Mouse (Mus musculus) intestine, postnatal 0 days (tissue): ENCODE measurements around the gene Tnfsf12. TPM values are rescaled to one million over a fixed set of nuclear protein-coding genes. Genes with fewer than 3 reads are reported as not detected.
A peak's percentile ranks its signal among the peaks of the same experiment; 100 is the strongest.

Experiments used
- ATAC-seq: fragments of 200-750 bp; cut with Nextera tagmentation; 2 replicates; pipeline ENCODE4 v1.8.0; 2017; ENCODE audit warnings: mild to moderate bottlenecking, moderate TSS enrichment, moderate library complexity
- H3K27ac ChIP-seq: fragments of 300-500 bp; sonication (generic); 2 replicates; pipeline ENCODE4 v1.5.1; 2014; ENCODE audit warnings: mild to moderate bottlenecking, low read depth, low read length, moderate library complexity
- H3K27me3 ChIP-seq: fragments of 300-500 bp; sonication (generic); replicated peaks from 2 replicates; pipeline ENCODE4 v1.6.1; 2014; ENCODE audit warnings: low read length, mixed read lengths; ENCODE audit not compliant: control insufficient read depth, insufficient read depth
- H3K36me3 ChIP-seq: fragments of 300-500 bp; sonication (generic); 2 replicates; pipeline ENCODE4 v1.6.1; 2014; ENCODE audit warnings: mild to moderate bottlenecking, moderate library complexity; ENCODE audit not compliant: control insufficient read depth, insufficient read depth
- H3K4me1 ChIP-seq: fragments of 300-500 bp; sonication (generic); replicated peaks from 2 replicates; pipeline ENCODE4 v1.6.1; 2014; ENCODE audit warnings: antibody characterized with exemption, low read length, mixed read lengths; ENCODE audit not compliant: control insufficient read depth, insufficient read depth
- H3K4me2 ChIP-seq: fragments of 300-500 bp; sonication (generic); replicated peaks from 2 replicates; pipeline ENCODE4 v1.6.1; 2014; ENCODE audit warnings: low read depth, mild to moderate bottlenecking, moderate library complexity
- H3K4me3 ChIP-seq: fragments of 300-500 bp; sonication (generic); 2 replicates; pipeline ENCODE4 v1.5.1; 2014; ENCODE audit warnings: low read depth, low read length
- H3K9ac ChIP-seq: fragments of 300-500 bp; sonication (generic); 2 replicates; pipeline ENCODE4 v1.6.1; 2014; ENCODE audit warnings: mild to moderate bottlenecking, low read depth, low read length
- H3K9me3 ChIP-seq: fragments of 300-500 bp; sonication (generic); 2 replicates; pipeline ENCODE4 v1.6.1; 2016; ENCODE audit warnings: mixed run types; ENCODE audit not compliant: control insufficient read depth
- CTCF ChIP-seq: sonication (generic); IDR thresholded peaks from 2 replicates; pipeline ENCODE4 v1.5.1; 2016; ENCODE audit warnings: low read depth, mild to moderate bottlenecking, control low read depth, antibody characterized with exemption, moderate library complexity
- WGBS: fragments of 180-500 bp; shearing (Covaris S2); extraction: QIAGEN DNeasy Blood & Tissue Kit; methylation state at CpG from one replicate; pipeline ENCODE4 v1.1.7; 2014; 5-methylcytosine and 5-hydroxymethylcytosine counted together
- polyA plus RNA-seq: library from polyadenylated mRNA; unstranded; fragments of >200 nt; fragmentation: Nextera tagmentation; extraction: Ambion mirVana; gene quantifications from 2 replicates; pipeline ENCODE4 v1.2.1, GENCODE M21; 2015

The Tnfsf12 gene
- polyA plus RNA-seq, 1 experiment from 2014 or later: 7.2 TPM

GRCm38 (mm10) chr11:69680136-69680855 lies 15.4 kb downstream of the Tnfsf12 start:
- H3K9ac ChIP-seq: no peak overlapping the region; the same call in 1 of the 2 replicates
- TF ChIP-seq CTCF: no peak
- H3K36me3 ChIP-seq: peaks cover 34% of the 10 kb centered on the region
- ATAC-seq: no peak
- peaks cover 4% of the 10 kb centered on the region; the same call in 1 of the 2 replicates for H3K4me1 ChIP-seq
- 89% methylated on average over 30 of the region's 30 CpGs for WGBS
- no peak overlapping the region for H3K27ac ChIP-seq
- H3K9me3 ChIP-seq: no peaks in the 10 kb centered on the region
- peak overlapping the region; percentile 82 for H3K4me2 ChIP-seq
- peak overlapping the region; percentile 92; the same call in 1 of the 2 replicates for H3K4me3 ChIP-seq
- H3K27me3 ChIP-seq: no peaks in the 10 kb centered on the region

GRCm38 (mm10) chr11:69679144-69679543 lies 16.5 kb downstream of the Tnfsf12 start:
- H3K4me1 ChIP-seq: 0 out of 2 replicates have a peak, but pooled peaks cover 3% of the 10 kb centered on the region
- no peak for ATAC-seq
- WGBS: 90% methylated on average over 2 of the region's 2 CpGs
- H3K36me3 ChIP-seq: peaks cover 46% of the 10 kb centered on the region
- TF ChIP-seq CTCF: no peak
- no peaks in the 10 kb centered on the region for H3K27me3 ChIP-seq
- H3K4me2 ChIP-seq: no peak overlapping the region
- no peak overlapping the region for H3K27ac ChIP-seq
- no peak overlapping the region for H3K4me3 ChIP-seq
- H3K9me3 ChIP-seq: no peaks in the 10 kb centered on the region
- no peak overlapping the region for H3K9ac ChIP-seq

GRCm38 (mm10) chr11:69672211-69672706 lies 23.4 kb downstream of the Tnfsf12 start, which contains the start of gene Eif4a1:
Gene Eif4a1 (minus strand): TSS chr11:69672423.
- peak within 1 kb of the TSS; percentile 99 for H3K27ac ChIP-seq
- H3K27me3 ChIP-seq: no peaks in the 10 kb centered on the region
- H3K36me3 ChIP-seq: peaks cover 72% of the 10 kb centered on the region
- WGBS: under 1% methylated on average over 36 of the region's 36 CpGs
- H3K9me3 ChIP-seq: no peaks in the 10 kb centered on the region
- peak; percentile 95 for ATAC-seq
- no peak for TF ChIP-seq CTCF
- H3K4me3 ChIP-seq: peak within 1 kb of the TSS; percentile 99
- peak within 1 kb of the TSS; percentile 99 for H3K9ac ChIP-seq
- H3K4me2 ChIP-seq: peak within 1 kb of the TSS; percentile 73
- H3K4me1 ChIP-seq: peaks cover 4% of the 10 kb centered on the region; the same call in 1 of the 2 replicates

DNA sequence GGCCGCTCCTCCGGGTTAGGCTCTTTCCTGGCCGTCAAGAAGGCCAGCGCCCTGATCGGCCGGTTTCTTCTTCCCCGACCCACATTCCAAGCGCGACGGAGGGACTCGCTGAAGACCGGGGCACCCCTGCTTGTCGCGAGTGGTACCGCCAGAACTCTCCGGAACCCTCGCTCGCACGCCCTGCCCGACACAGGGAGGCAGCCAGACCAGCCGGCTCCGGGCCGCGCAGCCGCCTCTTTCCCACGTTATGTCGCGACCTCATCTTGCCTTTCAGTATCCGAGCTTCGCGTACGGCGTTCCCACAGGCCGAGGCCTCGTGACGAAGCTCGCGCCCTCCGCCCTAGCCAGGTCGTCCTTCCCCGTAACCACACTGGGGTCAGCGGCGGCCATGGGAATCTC lies 23.9 kb downstream of the Tnfsf12 start:
- H3K36me3 ChIP-seq: peaks cover 70% of the 10 kb centered on the region
- H3K27me3 ChIP-seq: no peaks in the 10 kb centered on the region
- peak overlapping the region; percentile 73 for H3K4me2 ChIP-seq
- peak overlapping the region; percentile 99 for H3K27ac ChIP-seq
- peak overlapping the region; percentile 99 for H3K9ac ChIP-seq
- peaks cover 4% of the 10 kb centered on the region; the same call in 1 of the 2 replicates for H3K4me1 ChIP-seq
- peak; percentile 7; the same call in 1 of the 2 replicates for ATAC-seq
- H3K9me3 ChIP-seq: no peaks in the 10 kb centered on the region
- H3K4me3 ChIP-seq: peak overlapping the region; percentile 99
- TF ChIP-seq CTCF: no peak
- WGBS: under 1% methylated on average over 43 of the region's 43 CpGs

DNA sequence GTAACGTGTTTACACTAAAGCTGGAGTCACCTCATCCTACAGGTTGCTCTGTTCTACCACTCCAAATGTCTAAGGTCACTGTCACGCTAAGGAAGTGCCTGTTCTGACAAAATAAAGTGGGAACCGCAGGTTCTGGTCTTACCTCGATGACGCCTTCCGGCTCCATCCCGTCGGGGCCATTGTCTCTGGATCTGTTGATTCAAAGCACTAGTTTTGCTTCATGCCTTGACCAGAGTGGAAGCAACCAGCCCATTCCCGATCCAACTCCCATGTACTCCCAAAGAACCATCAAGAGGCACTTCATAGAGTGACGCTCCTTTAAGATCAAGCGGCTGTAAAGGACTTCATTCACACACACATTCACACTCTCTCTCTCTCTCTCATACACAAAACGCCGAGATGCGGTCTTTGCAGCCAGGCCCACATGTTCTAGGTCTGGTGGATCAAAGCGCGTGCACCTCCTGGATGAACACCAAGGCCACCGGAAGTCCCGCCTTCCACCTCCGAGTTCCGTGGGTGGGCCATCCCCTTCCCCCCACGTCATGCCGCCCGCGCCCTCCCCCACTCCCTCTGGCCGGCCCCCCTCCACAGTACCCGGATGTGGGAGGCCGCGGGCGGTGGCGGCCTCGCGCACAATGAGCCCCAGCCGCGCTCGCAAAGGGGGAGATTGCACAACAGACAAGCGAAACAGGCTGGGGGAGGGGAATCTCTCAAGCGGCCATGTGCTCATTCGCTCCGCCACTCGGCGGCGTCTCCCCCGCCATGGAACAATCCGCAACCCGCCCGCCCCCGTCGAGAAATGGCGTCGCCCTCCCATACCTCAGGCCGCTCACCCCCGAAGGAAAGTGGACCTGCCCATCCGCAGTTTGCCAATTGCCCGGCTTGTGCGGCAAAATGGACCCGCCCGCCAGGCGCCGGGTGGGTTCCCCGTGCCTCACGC lies 24.6 kb downstream of the Tnfsf12 start:
- Histone ChIP-seq H3K4me3 (peak overlapping the region; percentile 99), H3K9me3 (no peaks in the 10 kb centered on the region), H3K9ac (peak overlapping the region; percentile 99), H3K27ac (peak overlapping the region; percentile 99), H3K36me3 (peaks cover 69% of the 10 kb centered on the region), H3K4me1 (peaks cover 4% of the 10 kb centered on the region; the same call in 1 of the 2 replicates), H3K4me2 (peak overlapping the region; percentile 73), H3K27me3 (no peaks in the 10 kb centered on the region)
- peak; percentile 42 for TF ChIP-seq CTCF
- peak; percentile 71 for ATAC-seq
- WGBS: under 1% methylated on average over 60 of the region's 61 CpGs

DNA sequence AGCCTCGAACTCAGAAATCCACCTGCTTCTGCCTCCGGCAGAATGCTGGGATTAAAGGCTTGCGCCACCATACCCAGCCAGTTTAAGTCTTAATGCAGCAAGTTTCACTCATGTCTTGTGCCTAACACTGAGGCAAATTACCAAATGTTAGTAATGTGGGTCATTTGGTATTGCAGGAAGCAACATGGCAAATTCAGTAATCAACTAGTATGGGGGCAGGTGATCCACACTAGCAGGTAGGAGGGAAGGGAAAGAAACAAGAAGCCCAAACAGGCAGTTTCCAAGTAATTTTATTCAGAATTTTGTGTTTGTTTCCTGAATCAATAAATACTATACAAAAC lies 29.0 kb downstream of the Tnfsf12 start:
- Histone ChIP-seq H3K4me1 (0 out of 2 replicates have a peak, but pooled peaks cover 8% of the 10 kb centered on the region), H3K36me3 (peaks cover 62% of the 10 kb centered on the region), H3K27me3 (no peaks in the 10 kb centered on the region), H3K9ac (no peak overlapping the region), H3K9me3 (no peaks in the 10 kb centered on the region), H3K4me3 (no peak overlapping the region), H3K27ac (no peak overlapping the region), H3K4me2 (no peak overlapping the region)
- TF ChIP-seq CTCF: no peak
- 77% methylated on average over 3 of the region's 3 CpGs for WGBS
- ATAC-seq: no peak
